Mouse (Mus musculus) G1E (cell line): ENCODE measurements around the gene Trim63.

ENCODE experiments used
- CTCF ChIP-seq: IDR thresholded peaks from 2 replicates; pipeline ENCODE4 v1.5.1; 2012; ENCODE audit warnings: low read depth, low read length, inconsistent platforms, mixed read lengths
- GATA1 ChIP-seq: IDR thresholded peaks from 2 replicates; pipeline ENCODE4 v1.6.1; 2012; ENCODE audit warnings: borderline replicate concordance, low read length, inconsistent platforms, mixed read lengths
- GATA2 ChIP-seq: IDR thresholded peaks from 2 replicates; pipeline ENCODE4 v1.6.1; 2012; ENCODE audit warnings: low read depth, low read length, inconsistent platforms, borderline replicate concordance
- POLR2AphosphoS5 ChIP-seq: IDR thresholded peaks from 2 replicates; pipeline ENCODE4 v1.6.1; 2012; ENCODE audit warnings: low read depth, low read length, inconsistent platforms; ENCODE audit not compliant: insufficient replicate concordance
- TAL1 ChIP-seq: conservative IDR thresholded peaks from 2 replicates; pipeline ENCODE4 v1.6.1; 2012; ENCODE audit warnings: low read depth, low read length, inconsistent platforms, mixed read lengths

- TF ChIP-seq CTCF (no peak), GATA1 (no peak), POLR2AphosphoS5 (no peak), TAL1 (no peak), GATA2 (no peak)
These were observed 44.7 kb downstream of the Trim63 start for GRCm38 (mm10) chr4:134359649-134360048.
